Mouse (Mus musculus): ENCODE measurements around the gene Prkn.

DNA sequence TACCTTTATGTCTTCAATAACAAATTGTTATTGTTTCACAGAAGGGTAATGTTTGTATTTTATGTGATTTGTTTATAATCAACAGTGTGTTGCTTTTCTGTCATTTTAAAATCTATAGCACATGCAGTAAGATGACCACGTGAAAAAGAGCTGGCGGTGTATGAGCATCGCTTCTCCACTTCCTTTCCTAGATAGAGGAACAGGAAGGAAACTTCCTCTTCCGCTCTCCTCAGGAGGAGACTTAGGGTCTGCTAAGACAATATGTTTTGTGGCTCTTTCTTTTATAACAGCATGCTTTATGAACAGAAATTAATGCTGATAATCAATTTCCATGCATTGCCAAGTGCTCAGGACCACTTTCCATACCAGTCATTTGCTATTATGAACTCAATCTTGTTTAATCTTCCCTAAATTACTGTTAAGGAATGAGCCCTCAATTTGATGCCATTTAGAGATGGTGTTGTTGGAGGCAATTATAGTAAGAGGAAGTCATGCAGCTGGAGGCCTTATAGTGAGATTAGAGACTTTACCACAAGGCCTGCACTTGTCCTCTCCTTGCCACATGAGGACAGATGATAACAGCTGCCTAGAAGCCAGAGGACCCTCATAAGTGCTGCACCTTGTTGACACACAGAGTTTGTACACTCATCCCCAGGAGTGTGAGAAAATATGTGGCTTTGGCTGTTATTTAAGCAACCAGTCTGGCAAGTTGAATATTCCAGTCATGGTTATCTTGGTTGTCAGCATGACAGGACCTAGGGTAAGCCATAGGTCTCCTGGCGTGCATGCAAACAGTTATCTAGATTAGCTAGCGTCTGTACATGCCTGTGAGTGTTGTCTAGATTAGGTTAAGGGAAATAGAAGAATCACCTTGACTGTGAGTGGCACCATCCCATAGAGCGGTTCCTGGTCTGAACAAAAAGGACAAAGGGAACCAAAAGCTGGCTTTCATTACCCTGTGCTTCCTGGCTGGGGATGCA is 34.3 kb downstream of the Prkn start:
- TF ChIP-seq POLR2A (IDR thresholded peaks at IDR 0.05; ENCODE audit: insufficient read depth, low read depth, low read length) (no peak), EP300 (IDR thresholded peaks at IDR 0.05; ENCODE audit: insufficient read depth, low read depth, low read length) (no peak), CTCF (IDR thresholded peaks at IDR 0.05) (no peak)
